Mouse (Mus musculus): ENCODE results near the gene Zfp37. TPM values are rescaled to one million over a fixed set of nuclear protein-coding genes. Genes with fewer than 3 reads are reported as not detected.

The Zfp37 gene
- polyA plus RNA-seq (2012; rRNA removed): 0.35 and 0.43 TPM in 2 replicates

GRCm38 (mm10) chr4:62230769-62231168, at the start of gene Zfp37:
Zfp37 (minus strand) TSS chr4:62231047.

DNA sequence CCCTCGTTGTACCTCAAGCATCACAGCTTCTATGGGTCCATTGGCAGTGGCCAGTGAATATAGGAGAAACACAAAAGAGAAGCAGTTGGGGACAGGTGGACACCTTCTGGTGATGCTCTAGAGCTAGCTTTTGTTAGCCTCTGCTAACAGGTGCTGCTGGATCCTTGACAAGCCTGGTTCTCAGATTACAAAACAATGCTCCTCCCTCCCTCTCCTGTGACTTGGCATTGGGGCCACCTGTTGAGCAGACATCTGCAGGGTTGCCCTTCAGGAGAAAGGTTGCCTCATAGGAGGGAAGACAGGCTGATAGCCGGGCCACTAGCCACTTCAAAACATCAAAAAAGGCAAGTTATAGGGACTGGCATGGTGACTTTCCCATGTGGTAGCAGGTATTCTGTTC, 31.4 kb upstream of the Zfp37 start, which contains the start of gene Slc31a2:
Gene Slc31a2, plus strand, starts transcription at position 287 of the 400 bp plus-strand sequence.

DNA sequence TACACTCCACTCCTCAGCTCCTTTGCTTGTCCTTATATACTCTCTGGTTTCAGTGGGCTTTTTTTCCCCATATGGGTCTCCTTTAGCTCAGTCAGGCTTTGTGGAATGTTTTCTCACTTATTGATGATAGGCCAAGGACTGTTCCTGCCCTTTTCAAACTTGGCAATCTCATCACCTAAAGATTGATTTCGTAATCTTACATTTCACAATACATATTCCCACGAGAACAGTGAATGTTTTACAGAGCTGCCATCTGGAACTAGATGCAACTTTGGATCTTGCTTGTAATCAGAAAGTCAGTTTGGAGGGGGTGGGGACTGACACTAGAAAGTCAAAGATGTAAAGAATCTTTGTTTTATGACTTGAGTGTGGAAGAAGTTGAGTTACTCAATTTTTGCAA, 80.0 kb downstream of the Zfp37 start, which contains the start of gene Mup21:
Gene Mup21, minus strand, starts transcription at position 53 of the 400 bp plus-strand sequence.

Other genes starting within 250 kb of the Zfp37 start
- gene Mup20, start 176.9 kb downstream of the Zfp37 start, polyA plus RNA-seq (2012; rRNA removed): 0.24 and 0.58 TPM in 2 replicates
- 0.03 and 0.04 TPM in 2 replicates for gene Mup3, start 143.7 kb downstream of the Zfp37 start, polyA plus RNA-seq (2012; rRNA removed)
- 0.06 TPM in 1 of 2 replicates, not detected in the other for gene Mup21, start 80.2 kb downstream of the Zfp37 start, polyA plus RNA-seq (2012; rRNA removed)
- 10.7 and 13.0 TPM in 2 replicates for gene Slc31a2, start 31.5 kb upstream of the Zfp37 start, polyA plus RNA-seq (2012; rRNA removed)
- gene Fkbp15, start 129.5 kb upstream of the Zfp37 start, polyA plus RNA-seq (2012; rRNA removed): 12.3 and 14.7 TPM in 2 replicates
- 47.5 and 50.3 TPM in 2 replicates for gene Slc31a1, start 129.7 kb upstream of the Zfp37 start, polyA plus RNA-seq (2012; rRNA removed)
- gene Cdc26, start 177.6 kb upstream of the Zfp37 start, polyA plus RNA-seq (2012; rRNA removed): 38.3 and 38.5 TPM in 2 replicates
- gene Prpf4, start 177.8 kb upstream of the Zfp37 start, polyA plus RNA-seq (2012; rRNA removed): 5.7 and 5.8 TPM in 2 replicates
- gene Rnf183, start 204.2 kb upstream of the Zfp37 start, polyA plus RNA-seq (2012; rRNA removed): not detected in 2 replicates
- gene Wdr31, start 239.8 kb upstream of the Zfp37 start, polyA plus RNA-seq (2012; rRNA removed): 0.37 and 0.41 TPM in 2 replicates
- gene Bspry, start 249.0 kb upstream of the Zfp37 start, polyA plus RNA-seq (2012; rRNA removed): 0.19 and 0.26 TPM in 2 replicates

All from liver, embryonic 18 days (tissue).